Comparison of ENCODE assay signal across 8 mouse cellular contexts in the genomic region with DNA sequence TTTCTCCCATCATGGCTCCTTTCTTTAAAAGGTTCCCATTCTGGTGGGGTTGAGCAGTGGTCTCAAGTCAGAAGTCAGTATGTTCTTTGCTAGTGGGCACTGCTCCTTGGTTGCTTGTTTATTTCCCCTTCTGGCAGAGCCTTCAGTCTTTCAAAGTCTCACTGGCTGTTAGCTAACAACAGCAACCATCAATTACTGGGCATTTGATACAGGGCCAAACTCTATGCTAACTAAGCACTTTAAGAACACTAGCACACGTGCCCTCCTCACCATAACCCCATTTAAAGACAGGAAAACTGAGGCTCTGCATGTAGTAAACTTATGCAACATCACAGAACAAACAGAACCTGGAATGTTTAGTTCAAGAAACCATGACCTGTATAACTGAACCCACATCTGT. TPM values are rescaled to one million over a fixed set of nuclear protein-coding genes. Genes with fewer than 3 reads are reported as not detected.
DNase-seq lines count a peak whose midpoint lies in the region; ATAC-seq and TF ChIP-seq lines count a peak whose summit lies in the region.

No protein-coding gene starts in this region.

- no peaks in the 10 kb centered on the region for H3K27me3 ChIP-seq in heart, embryonic 12.5 days (replicated peaks)
- H3K27me3 ChIP-seq in heart, embryonic 11.5 days (ENCODE audit: control insufficient read depth, insufficient read depth, low read length), result no peaks in the 10 kb centered on the region
- no peaks in the 10 kb centered on the region for H3K27me3 ChIP-seq in E14TG2a.4 (ENCODE audit: insufficient read depth, low read length)
- H3K27me3 ChIP-seq in forebrain, embryonic 15.5 days, result no peaks in the 10 kb centered on the region
- H3K27me3 ChIP-seq in midbrain, embryonic 11.5 days (ENCODE audit: control insufficient read depth, insufficient read depth, low read length), result no peaks in the 10 kb centered on the region

- no peak overlapping the region for H3K4me2 ChIP-seq in heart, embryonic 12.5 days
- H3K4me2 ChIP-seq in heart, embryonic 11.5 days, result no peak overlapping the region
- H3K4me2 ChIP-seq in forebrain, embryonic 15.5 days (replicated peaks), result no peak overlapping the region
- no peak overlapping the region for H3K4me2 ChIP-seq in midbrain, embryonic 11.5 days

- 68% methylated on average over 1 of the region's 1 CpGs for WGBS in heart, embryonic 12.5 days
- 59% methylated on average over 1 of the region's 1 CpGs for WGBS in heart, embryonic 11.5 days (ENCODE audit: insufficient replicate concordance)
- WGBS in forebrain, embryonic 15.5 days, result 32% methylated on average over 1 of the region's 1 CpGs
- 53% methylated on average over 1 of the region's 1 CpGs for WGBS in midbrain, embryonic 11.5 days

- no peak for DNase-seq in midbrain, embryonic 11.5 days (ENCODE audit: low spot score, missing footprints)
- DNase-seq in thymus, postnatal 4 days, result no peak
- DNase-seq in adrenal gland, adult (ENCODE audit: inconsistent age in 2 of 2, low spot score in 1 of 2), result no peak
- DNase-seq in layer of hippocampus, postnatal 14 days (ENCODE audit: low spot score in 2 of 2), result no peak

- no peak for ATAC-seq in heart, embryonic 12.5 days (ENCODE audit: insufficient number of reproducible peaks, low FRiP score)
- no peak for ATAC-seq in heart, embryonic 11.5 days (replicated peaks; ENCODE audit: insufficient number of reproducible peaks, low FRiP score, low TSS enrichment)
- ATAC-seq in forebrain, embryonic 15.5 days (replicated peaks), result 0 out of 2 replicates have a peak, but pooled peaks have one; percentile 15
- no peak for ATAC-seq in midbrain, embryonic 11.5 days (ENCODE audit: low FRiP score)

- no peaks in the 10 kb centered on the region for H3K9me3 ChIP-seq in heart, embryonic 12.5 days (replicated peaks)
- H3K9me3 ChIP-seq in heart, embryonic 11.5 days (replicated peaks; ENCODE audit: control insufficient read depth, low read length), result no peaks in the 10 kb centered on the region
- H3K9me3 ChIP-seq in E14TG2a.4 (ENCODE audit: low read length), result no peaks in the 10 kb centered on the region
- no peaks in the 10 kb centered on the region for H3K9me3 ChIP-seq in forebrain, embryonic 15.5 days
- H3K9me3 ChIP-seq in midbrain, embryonic 11.5 days (ENCODE audit: control insufficient read depth, low read length), result no peaks in the 10 kb centered on the region

- no peak overlapping the region for H3K9ac ChIP-seq in heart, embryonic 12.5 days
- H3K9ac ChIP-seq in heart, embryonic 11.5 days (ENCODE audit: low read depth, low read length), result no peak overlapping the region
- H3K9ac ChIP-seq in forebrain, embryonic 15.5 days (replicated peaks), result no peak overlapping the region
- no peak overlapping the region for H3K9ac ChIP-seq in midbrain, embryonic 11.5 days (ENCODE audit: low read length)

- H3K36me3 ChIP-seq in heart, embryonic 12.5 days, result peaks cover 20% of the 10 kb centered on the region
- H3K36me3 ChIP-seq in heart, embryonic 11.5 days (ENCODE audit: control insufficient read depth, insufficient read depth, low read length), result no peaks in the 10 kb centered on the region; the same call in 1 of the 2 replicates
- peaks cover 52% of the 10 kb centered on the region for H3K36me3 ChIP-seq in E14TG2a.4 (ENCODE audit: insufficient read depth, low read length)
- peaks cover 13% of the 10 kb centered on the region for H3K36me3 ChIP-seq in forebrain, embryonic 15.5 days
- H3K36me3 ChIP-seq in midbrain, embryonic 11.5 days (ENCODE audit: control insufficient read depth, insufficient read depth, low read length), result peaks cover 2% of the 10 kb centered on the region; the same call in 1 of the 2 replicates

- H3K4me3 ChIP-seq in heart, embryonic 12.5 days, result no peak overlapping the region
- H3K4me3 ChIP-seq in heart, embryonic 11.5 days (ENCODE audit: low read depth, low read length), result no peak overlapping the region
- peak overlapping the region; percentile 61 for H3K4me3 ChIP-seq in E14TG2a.4 (replicated peaks; ENCODE audit: low read length)
- H3K4me3 ChIP-seq in forebrain, embryonic 15.5 days, result no peak overlapping the region
- H3K4me3 ChIP-seq in midbrain, embryonic 11.5 days (ENCODE audit: low read depth, low read length), result no peak overlapping the region

- H3K4me1 ChIP-seq in heart, embryonic 12.5 days (replicated peaks), result peaks cover 43% of the 10 kb centered on the region
- peaks cover 26% of the 10 kb centered on the region for H3K4me1 ChIP-seq in heart, embryonic 11.5 days (ENCODE audit: control insufficient read depth, insufficient read depth, low read length)
- peaks cover 86% of the 10 kb centered on the region for H3K4me1 ChIP-seq in E14TG2a.4 (replicated peaks; ENCODE audit: low read depth, low read length)
- H3K4me1 ChIP-seq in forebrain, embryonic 15.5 days, result peaks cover 15% of the 10 kb centered on the region
- peaks cover 22% of the 10 kb centered on the region for H3K4me1 ChIP-seq in midbrain, embryonic 11.5 days (ENCODE audit: control insufficient read depth, insufficient read depth, low read length)

- peak overlapping the region; percentile 17; the same call in 1 of the 2 replicates for H3K27ac ChIP-seq in heart, embryonic 12.5 days (ENCODE audit: poor library complexity, severe bottlenecking)
- H3K27ac ChIP-seq in heart, embryonic 11.5 days (ENCODE audit: low read depth, low read length), result no peak overlapping the region
- H3K27ac ChIP-seq in forebrain, embryonic 15.5 days (replicated peaks), result peak overlapping the region; percentile 51
- peak overlapping the region; percentile 67; the same call in 1 of the 2 replicates for H3K27ac ChIP-seq in midbrain, embryonic 11.5 days (ENCODE audit: low read depth, low read length)

- TF ChIP-seq CTCF in E14TG2a.4 (conservative IDR thresholded peaks at IDR 0.05; ENCODE audit: low read length), result no peak

RNA-seq across cellular contexts. Expression of a gene that starts 33.5 kb away (rescaled TPM):
- 9.2 and 9.8 TPM in 2 replicates for polyA plus RNA-seq in heart, embryonic 12.5 days (2016; fragmentation: Nextera tagmentation; extraction: Ambion mirVana)
- polyA plus RNA-seq in heart, embryonic 11.5 days (2014; fragmentation: Nextera tagmentation; extraction: Ambion mirVana), result 9.4 and 11.2 TPM in 2 replicates
- polyA plus RNA-seq in forebrain, embryonic 15.5 days (2015; fragmentation: Nextera tagmentation; extraction: Ambion mirVana), result 14.7 and 16.9 TPM in 2 replicates
- polyA plus RNA-seq in midbrain, embryonic 11.5 days (2014; fragmentation: Nextera tagmentation; extraction: Ambion mirVana), result 13.1 and 14.4 TPM in 2 replicates
- 10 to 100 TPM in 1 of 2 experiments, 1 to 10 TPM in 1; 9.7 to 10.3 TPM for total RNA-seq in layer of hippocampus, postnatal 14 days (2021)

RNA-seq across cellular contexts. Expression of a gene that starts 33.9 kb away (rescaled TPM):
- polyA plus RNA-seq in heart, embryonic 12.5 days (2016; fragmentation: Nextera tagmentation; extraction: Ambion mirVana), result 9.9 and 12.9 TPM in 2 replicates
- polyA plus RNA-seq in heart, embryonic 11.5 days (2014; fragmentation: Nextera tagmentation; extraction: Ambion mirVana), result 3.4 and 6.2 TPM in 2 replicates
- 18.2 and 20.4 TPM in 2 replicates for polyA plus RNA-seq in forebrain, embryonic 15.5 days (2015; fragmentation: Nextera tagmentation; extraction: Ambion mirVana)
- polyA plus RNA-seq in midbrain, embryonic 11.5 days (2014; fragmentation: Nextera tagmentation; extraction: Ambion mirVana), result 10.5 and 11.1 TPM in 2 replicates
- 10 to 100 TPM; 21.0 to 22.3 TPM for total RNA-seq in layer of hippocampus, postnatal 14 days (2021)
